Mouse (Mus musculus) forebrain, embryonic 10.5 days (tissue): ENCODE results near the gene Car10. TPM values are rescaled to one million over a fixed set of nuclear protein-coding genes. Genes with fewer than 3 reads are reported as not detected.

Experiments used
- DNase-seq: peaks from one replicate; pipeline ENCODE4 v3.0.0-alpha.2; 2017; ENCODE audit warnings: low spot score; ENCODE audit errors: extremely low spot score
- H3K27ac ChIP-seq: fragments of 300-500 bp; sonication (generic); 2 replicates; pipeline ENCODE4 v1.5.1; 2016; ENCODE audit warnings: mild to moderate bottlenecking
- H3K27me3 ChIP-seq: fragments of 300-500 bp; sonication (generic); 2 replicates; pipeline ENCODE4 v1.6.1; 2016; ENCODE audit warnings: mild to moderate bottlenecking; ENCODE audit not compliant: poor library complexity, severe bottlenecking
- H3K36me3 ChIP-seq: fragments of 300-500 bp; sonication (generic); replicated peaks from 2 replicates; pipeline ENCODE4 v1.6.1; 2016; ENCODE audit warnings: mild to moderate bottlenecking, moderate library complexity
- H3K4me1 ChIP-seq: fragments of 300-500 bp; sonication (generic); 2 replicates; pipeline ENCODE4 v1.6.1; 2016
- H3K4me3 ChIP-seq: fragments of 300-500 bp; sonication (generic); 2 replicates; pipeline ENCODE4 v1.5.1; 2016; ENCODE audit warnings: mild to moderate bottlenecking, moderate library complexity
- H3K9me3 ChIP-seq: fragments of 300-500 bp; sonication (generic); 2 replicates; pipeline ENCODE4 v1.6.1; 2016; ENCODE audit warnings: mild to moderate bottlenecking, moderate library complexity
- WGBS: fragments of 180-500 bp; shearing (Covaris S2); methylation state at CpG from one replicate; pipeline ENCODE4 v1.1.7; 2016; 5-methylcytosine and 5-hydroxymethylcytosine counted together
- polyA plus RNA-seq: library from polyadenylated mRNA; unstranded; fragments of >200 nt; fragmentation: Nextera tagmentation; extraction: Ambion mirVana; gene quantifications from 2 replicates; pipeline ENCODE4 v1.2.1, GENCODE M21; 2016

The Car10 gene
- polyA plus RNA-seq, 1 experiment from 2014 or later: 0.41 TPM

GRCm38 (mm10) chr11:93109451-93109850 is 11.6 kb downstream of the Car10 start:
- Histone ChIP-seq H3K36me3 (no peaks in the 10 kb centered on the region), H3K27ac (no peak overlapping the region), H3K27me3 (no peaks in the 10 kb centered on the region), H3K9me3 (no peaks in the 10 kb centered on the region), H3K4me1 (peaks cover 5% of the 10 kb centered on the region), H3K4me3 (no peak overlapping the region)
- DNase-seq: no peak
- WGBS: 83% methylated on average over 1 of the region's 1 CpGs

- H3K4me1 ChIP-seq: no peaks in the 10 kb centered on the region
- no peaks in the 10 kb centered on the region for H3K36me3 ChIP-seq
- WGBS: 79% methylated on average over 10 of the region's 10 CpGs
- H3K9me3 ChIP-seq: no peaks in the 10 kb centered on the region
- H3K4me3 ChIP-seq: no peak overlapping the region
- H3K27me3 ChIP-seq: no peaks in the 10 kb centered on the region
- no peak overlapping the region for H3K27ac ChIP-seq
- DNase-seq: no peak
Measured at GRCm38 (mm10) chr11:93120766-93121415, 23.1 kb downstream of the Car10 start.

GRCm38 (mm10) chr11:93123691-93124090 is 25.9 kb downstream of the Car10 start:
- Histone ChIP-seq H3K4me3 (no peak overlapping the region), H3K27me3 (no peaks in the 10 kb centered on the region), H3K4me1 (no peaks in the 10 kb centered on the region), H3K36me3 (no peaks in the 10 kb centered on the region), H3K27ac (no peak overlapping the region), H3K9me3 (no peaks in the 10 kb centered on the region)
- DNase-seq: no peak
- WGBS: 83% methylated on average over 4 of the region's 4 CpGs

- no peaks in the 10 kb centered on the region for H3K27me3 ChIP-seq
- WGBS: 94% methylated on average over 3 of the region's 3 CpGs
- DNase-seq: no peak
- H3K4me3 ChIP-seq: no peak overlapping the region
- H3K9me3 ChIP-seq: no peaks in the 10 kb centered on the region
- H3K27ac ChIP-seq: no peak overlapping the region
- H3K4me1 ChIP-seq: no peaks in the 10 kb centered on the region
- no peaks in the 10 kb centered on the region for H3K36me3 ChIP-seq
Measured at GRCm38 (mm10) chr11:93126466-93126865, 28.6 kb downstream of the Car10 start.

GRCm38 (mm10) chr11:93128481-93128880 is 30.7 kb downstream of the Car10 start:
- H3K27ac ChIP-seq: no peak overlapping the region
- 81% methylated on average over 2 of the region's 2 CpGs for WGBS
- H3K36me3 ChIP-seq: no peaks in the 10 kb centered on the region

GRCm38 (mm10) chr11:93137841-93138240 is 40.0 kb downstream of the Car10 start:
- H3K36me3 ChIP-seq: no peaks in the 10 kb centered on the region
- H3K4me3 ChIP-seq: no peak overlapping the region
- no peak overlapping the region for H3K27ac ChIP-seq
- WGBS: 88% methylated on average over 1 of the region's 1 CpGs
- no peaks in the 10 kb centered on the region for H3K27me3 ChIP-seq
- no peak for DNase-seq
- no peaks in the 10 kb centered on the region for H3K4me1 ChIP-seq
- no peaks in the 10 kb centered on the region for H3K9me3 ChIP-seq

More at GRCm38 (mm10) chr11:93128481-93128880, 30.7 kb downstream of the Car10 start:
- Histone ChIP-seq H3K9me3 (no peaks in the 10 kb centered on the region), H3K4me3 (no peak overlapping the region), H3K4me1 (no peaks in the 10 kb centered on the region), H3K27me3 (no peaks in the 10 kb centered on the region)
- no peak for DNase-seq

- H3K9me3 ChIP-seq: no peaks in the 10 kb centered on the region
- no peak overlapping the region for H3K4me3 ChIP-seq
- H3K27ac ChIP-seq: no peak overlapping the region
- WGBS: 69% methylated on average over 1 of the region's 1 CpGs
- no peaks in the 10 kb centered on the region for H3K4me1 ChIP-seq
- H3K27me3 ChIP-seq: no peaks in the 10 kb centered on the region
- DNase-seq: no peak
- H3K36me3 ChIP-seq: no peaks in the 10 kb centered on the region
Measured at GRCm38 (mm10) chr11:93141727-93142126, 43.9 kb downstream of the Car10 start.

- DNase-seq: no peak
- no peaks in the 10 kb centered on the region for H3K36me3 ChIP-seq
- 20% methylated on average over 2 of the region's 2 CpGs for WGBS
- H3K9me3 ChIP-seq: no peaks in the 10 kb centered on the region
- H3K4me1 ChIP-seq: no peaks in the 10 kb centered on the region
- no peak overlapping the region for H3K4me3 ChIP-seq
- H3K27ac ChIP-seq: no peak overlapping the region
- no peaks in the 10 kb centered on the region for H3K27me3 ChIP-seq
Measured at GRCm38 (mm10) chr11:93144544-93144943, 46.7 kb downstream of the Car10 start.

- H3K36me3 ChIP-seq: no peaks in the 10 kb centered on the region
- H3K27ac ChIP-seq: no peak overlapping the region
- no peak for DNase-seq
- H3K4me3 ChIP-seq: no peak overlapping the region
- no peaks in the 10 kb centered on the region for H3K27me3 ChIP-seq
- 78% methylated on average over 3 of the region's 3 CpGs for WGBS
- H3K4me1 ChIP-seq: no peaks in the 10 kb centered on the region
- no peaks in the 10 kb centered on the region for H3K9me3 ChIP-seq
Measured at GRCm38 (mm10) chr11:93154910-93155309, 57.1 kb downstream of the Car10 start.

GRCm38 (mm10) chr11:93172430-93172829 is 74.6 kb downstream of the Car10 start:
- H3K9me3 ChIP-seq: no peaks in the 10 kb centered on the region
- no peaks in the 10 kb centered on the region for H3K36me3 ChIP-seq
- H3K4me3 ChIP-seq: no peak overlapping the region
- H3K27ac ChIP-seq: no peak overlapping the region
- H3K4me1 ChIP-seq: no peaks in the 10 kb centered on the region
- no peak for DNase-seq
- H3K27me3 ChIP-seq: no peaks in the 10 kb centered on the region

- no peak for DNase-seq
- 96% methylated on average over 1 of the region's 1 CpGs for WGBS
- Histone ChIP-seq H3K36me3 (no peaks in the 10 kb centered on the region), H3K4me1 (no peaks in the 10 kb centered on the region), H3K9me3 (no peaks in the 10 kb centered on the region), H3K27ac (no peak overlapping the region), H3K27me3 (no peaks in the 10 kb centered on the region), H3K4me3 (no peak overlapping the region)
Measured at GRCm38 (mm10) chr11:93173533-93174308, 75.9 kb downstream of the Car10 start.

- DNase-seq: no peak
- no peaks in the 10 kb centered on the region for H3K9me3 ChIP-seq
- no peaks in the 10 kb centered on the region for H3K4me1 ChIP-seq
- no peak overlapping the region for H3K27ac ChIP-seq
- no peaks in the 10 kb centered on the region for H3K36me3 ChIP-seq
- WGBS: 89% methylated on average over 4 of the region's 4 CpGs
- H3K27me3 ChIP-seq: no peaks in the 10 kb centered on the region
- no peak overlapping the region for H3K4me3 ChIP-seq
Measured at GRCm38 (mm10) chr11:93185477-93185876, 87.6 kb downstream of the Car10 start.

- Histone ChIP-seq H3K4me3 (no peak overlapping the region), H3K27ac (no peak overlapping the region), H3K9me3 (no peaks in the 10 kb centered on the region), H3K36me3 (no peaks in the 10 kb centered on the region), H3K27me3 (no peaks in the 10 kb centered on the region), H3K4me1 (no peaks in the 10 kb centered on the region)
- WGBS: 88% methylated on average over 2 of the region's 2 CpGs
- no peak for DNase-seq
Measured at GRCm38 (mm10) chr11:93186163-93186562, 88.3 kb downstream of the Car10 start.
